Mouse (Mus musculus) kidney, adult 18-20 months (tissue): Measurements from ENCODE around the gene Scamp1.

Experiments
- DNase-seq: peaks from one replicate; pipeline ENCODE4 v3.0.0; 2021

Scamp1 gene

DNA sequence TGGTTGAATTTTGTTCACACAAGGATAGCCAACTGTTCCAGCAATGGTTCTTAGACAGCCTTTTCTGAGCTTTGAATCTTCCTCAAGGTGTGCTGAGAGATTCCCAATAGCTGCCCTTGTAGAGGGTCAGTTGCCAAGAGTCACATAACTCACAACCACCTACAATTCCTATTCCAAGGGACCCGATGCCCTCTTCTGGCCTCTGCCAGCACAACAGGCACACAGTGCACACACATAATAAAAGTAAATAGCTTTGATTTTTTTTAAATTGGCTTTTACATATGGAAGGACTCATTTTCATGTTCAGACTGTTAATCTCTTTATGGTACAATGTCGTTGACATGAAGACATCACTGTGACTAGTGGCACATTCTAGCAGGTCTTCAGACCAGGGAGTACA, 72.9 kb downstream of the Scamp1 start:
- DNase-seq: no peak

DNA sequence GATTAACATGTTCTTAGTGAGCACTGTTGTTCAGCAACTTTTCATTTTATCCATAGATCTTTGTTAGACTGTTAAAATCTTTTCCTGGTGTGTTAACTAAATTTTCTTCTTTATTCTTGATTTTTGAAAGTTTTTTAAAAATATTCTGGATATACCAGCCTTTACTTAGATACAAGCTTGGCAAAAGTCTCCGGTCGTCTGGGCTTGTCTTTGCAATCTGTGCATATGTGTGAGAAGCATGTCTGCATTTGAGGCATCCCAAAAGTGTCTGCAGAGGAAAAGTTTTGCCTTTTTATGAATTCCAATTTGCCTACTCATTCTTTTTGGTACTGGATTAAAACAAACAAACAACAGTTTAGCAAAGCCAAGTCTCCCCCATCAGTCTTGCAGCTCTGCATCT, 73.5 kb downstream of the Scamp1 start:
- DNase-seq: no peak

DNA sequence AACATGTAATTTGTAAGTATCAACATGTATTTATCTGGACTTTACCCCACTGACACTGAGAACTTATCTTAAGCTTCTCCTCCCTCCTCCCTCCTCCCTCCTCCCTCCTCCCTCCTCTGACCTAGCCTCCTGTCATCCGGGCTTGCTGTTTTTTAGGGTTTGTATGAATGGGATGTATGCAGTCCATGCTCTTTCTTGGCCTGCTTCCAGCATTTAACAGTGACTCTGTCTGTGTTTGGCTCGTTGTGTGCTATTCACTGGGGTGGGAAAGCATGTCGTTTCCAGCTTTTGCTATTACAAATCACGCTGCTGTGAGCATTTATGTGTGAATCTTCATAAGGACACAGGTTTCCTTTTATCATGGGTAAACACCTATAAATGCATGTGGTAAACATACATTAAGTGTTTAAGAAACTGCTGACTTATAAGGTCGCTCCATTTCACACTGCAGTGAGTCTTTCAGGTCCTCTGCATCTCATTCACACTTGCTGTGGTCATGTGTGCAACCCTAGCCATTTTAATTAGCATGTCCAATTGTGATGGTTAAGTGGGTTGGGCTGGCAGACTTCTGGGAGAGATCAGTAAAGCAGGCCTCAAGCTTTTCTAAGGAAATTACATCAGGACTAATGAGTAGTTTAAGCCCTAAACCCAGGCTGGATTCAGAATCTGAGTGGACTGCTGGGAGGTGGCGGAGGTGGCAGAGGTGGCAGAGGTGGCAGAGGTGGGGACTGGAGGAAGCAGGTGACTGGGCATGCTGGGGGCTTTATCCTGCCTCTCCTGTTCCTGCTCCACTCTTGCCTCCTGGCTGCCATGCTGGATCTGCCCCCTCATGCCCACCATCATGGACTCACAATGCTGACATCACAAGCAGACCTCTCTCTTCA, 74.2 kb downstream of the Scamp1 start:
- DNase-seq: no peak

DNA sequence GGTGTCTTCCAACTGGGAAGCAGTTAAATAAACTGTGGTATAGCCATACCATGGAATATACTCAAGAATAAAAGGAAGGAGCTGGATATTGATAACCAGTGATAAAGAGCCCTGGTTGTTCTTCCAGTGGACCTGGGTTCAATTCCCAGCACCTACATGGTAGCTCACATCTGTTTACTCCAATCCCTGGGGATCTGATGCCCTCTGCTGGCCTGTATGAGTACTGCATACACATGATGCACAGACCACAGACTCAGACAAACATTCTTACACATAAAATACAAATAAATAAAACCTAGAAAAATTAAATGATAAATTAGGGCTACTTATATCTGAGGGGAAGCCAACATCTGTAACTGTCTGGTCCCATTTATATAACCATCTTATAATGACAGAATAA, 76.8 kb downstream of the Scamp1 start:
- no peak for DNase-seq

DNA sequence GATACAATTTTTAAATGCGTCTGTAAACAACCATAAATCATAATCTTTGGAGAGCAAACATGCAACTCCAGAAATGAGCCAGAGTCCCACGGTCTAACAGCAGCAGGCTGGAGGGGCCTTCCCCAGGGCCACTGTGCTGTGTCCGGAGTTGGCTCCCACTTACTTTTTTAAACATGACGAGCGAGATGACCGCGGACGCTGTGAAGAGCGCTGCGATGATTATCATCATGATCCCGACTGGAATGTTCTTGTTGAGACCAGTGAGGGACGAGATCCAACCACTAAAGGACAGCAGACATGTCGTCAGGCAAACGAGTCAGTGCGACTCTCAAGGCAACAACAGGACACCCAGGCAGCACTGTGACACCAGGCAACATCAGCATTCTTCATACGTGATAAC, 77.7 kb downstream of the Scamp1 start:
- DNase-seq: no peak

DNA sequence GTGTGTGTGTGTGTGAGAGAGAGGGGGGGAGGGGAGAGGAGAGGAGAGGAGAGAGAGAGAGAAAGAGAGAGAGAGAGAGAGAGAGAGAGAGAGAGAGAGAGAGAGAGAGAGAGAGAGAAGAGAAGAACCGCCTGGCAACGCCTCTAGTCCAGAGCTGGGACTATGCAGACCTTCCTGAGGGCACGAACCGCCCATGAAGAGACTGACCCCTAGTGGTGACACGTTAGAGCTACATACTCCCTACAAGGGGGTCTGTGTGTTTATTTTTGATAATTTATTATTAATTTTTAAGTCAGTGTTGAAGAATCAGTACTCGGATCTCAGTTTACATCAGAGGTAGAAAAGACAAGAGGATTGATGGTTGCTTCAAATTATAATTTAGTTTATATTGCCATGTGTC, 80.4 kb downstream of the Scamp1 start:
- DNase-seq: peak; percentile 23

DNA sequence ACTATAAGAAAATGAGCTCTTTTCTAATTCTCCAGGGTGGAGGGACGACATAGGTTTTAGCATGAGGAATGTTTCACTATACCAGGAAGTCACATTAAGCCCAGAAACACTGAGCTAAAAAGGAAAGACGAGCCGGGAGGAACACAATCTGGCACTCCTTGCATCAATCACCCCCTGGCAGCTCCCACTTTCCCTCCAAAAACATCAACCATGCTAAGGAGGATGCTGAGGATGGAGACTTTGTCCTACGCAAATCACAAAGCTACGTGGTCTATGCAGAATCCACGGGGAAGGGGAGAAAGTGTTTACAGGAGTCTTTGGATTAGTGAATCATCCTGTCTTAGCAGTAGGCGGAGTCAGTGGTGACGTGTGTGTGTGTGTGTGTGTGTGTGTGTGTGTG, 85.8 kb downstream of the Scamp1 start:
- DNase-seq: no peak

DNA sequence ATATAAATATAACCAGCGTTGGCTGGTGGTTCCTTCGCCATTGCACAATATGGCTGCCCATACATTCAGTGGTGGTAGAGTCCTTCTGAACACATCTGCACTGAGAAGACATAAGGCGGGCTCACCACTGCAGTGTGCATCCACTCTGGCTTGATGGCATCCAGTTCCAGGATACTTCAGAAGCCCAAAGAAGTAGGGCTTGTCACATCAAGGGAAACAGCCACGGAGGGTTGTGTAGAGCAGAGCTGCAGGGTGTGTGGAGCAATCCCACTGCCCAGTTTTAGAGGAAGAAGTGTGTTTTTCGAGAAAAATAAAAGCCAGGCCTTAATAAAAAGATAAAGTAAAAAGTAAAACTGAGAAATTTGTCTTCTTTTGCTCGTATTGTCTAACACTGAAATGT, 87.0 kb downstream of the Scamp1 start:
- DNase-seq: no peak

DNA sequence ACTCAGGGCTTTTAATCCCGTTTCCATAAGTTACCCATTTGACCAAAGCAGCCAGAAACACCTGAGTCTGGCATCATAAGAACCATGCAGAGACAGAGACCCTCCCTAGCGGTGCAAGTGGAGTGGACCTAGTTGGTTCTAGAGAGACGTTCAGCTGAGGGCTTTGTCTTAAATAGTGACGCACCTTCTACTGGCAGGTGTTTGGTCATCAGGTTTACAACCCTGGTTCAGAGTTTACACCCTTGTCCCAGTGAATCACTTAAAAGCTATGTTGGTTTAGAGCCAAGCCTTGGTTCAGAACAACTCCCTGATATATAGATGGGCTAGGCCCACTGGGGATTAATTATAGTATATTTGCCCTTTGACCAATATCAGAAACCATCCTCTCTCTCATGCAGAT, 92.4 kb downstream of the Scamp1 start:
- DNase-seq: no peak

DNA sequence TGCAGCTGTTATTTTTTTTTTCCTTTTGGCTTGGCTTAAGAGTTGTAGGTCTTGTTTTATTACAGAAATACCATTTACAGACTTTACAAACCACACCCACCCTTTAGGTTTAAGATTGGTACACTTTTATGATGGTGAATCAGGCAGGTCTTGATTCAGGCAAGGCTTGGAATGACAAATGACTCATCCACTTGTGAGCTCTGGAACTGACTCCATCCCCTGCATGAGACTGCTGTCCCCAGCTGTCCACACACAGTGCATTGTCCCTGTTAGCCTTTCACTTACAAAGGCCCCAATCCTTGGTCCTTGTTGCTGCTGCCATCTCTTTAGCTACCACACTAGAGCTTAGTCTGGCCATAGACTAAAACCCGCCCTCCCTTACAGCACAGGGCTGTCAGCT, 95.3 kb downstream of the Scamp1 start:
- DNase-seq: no peak

DNA sequence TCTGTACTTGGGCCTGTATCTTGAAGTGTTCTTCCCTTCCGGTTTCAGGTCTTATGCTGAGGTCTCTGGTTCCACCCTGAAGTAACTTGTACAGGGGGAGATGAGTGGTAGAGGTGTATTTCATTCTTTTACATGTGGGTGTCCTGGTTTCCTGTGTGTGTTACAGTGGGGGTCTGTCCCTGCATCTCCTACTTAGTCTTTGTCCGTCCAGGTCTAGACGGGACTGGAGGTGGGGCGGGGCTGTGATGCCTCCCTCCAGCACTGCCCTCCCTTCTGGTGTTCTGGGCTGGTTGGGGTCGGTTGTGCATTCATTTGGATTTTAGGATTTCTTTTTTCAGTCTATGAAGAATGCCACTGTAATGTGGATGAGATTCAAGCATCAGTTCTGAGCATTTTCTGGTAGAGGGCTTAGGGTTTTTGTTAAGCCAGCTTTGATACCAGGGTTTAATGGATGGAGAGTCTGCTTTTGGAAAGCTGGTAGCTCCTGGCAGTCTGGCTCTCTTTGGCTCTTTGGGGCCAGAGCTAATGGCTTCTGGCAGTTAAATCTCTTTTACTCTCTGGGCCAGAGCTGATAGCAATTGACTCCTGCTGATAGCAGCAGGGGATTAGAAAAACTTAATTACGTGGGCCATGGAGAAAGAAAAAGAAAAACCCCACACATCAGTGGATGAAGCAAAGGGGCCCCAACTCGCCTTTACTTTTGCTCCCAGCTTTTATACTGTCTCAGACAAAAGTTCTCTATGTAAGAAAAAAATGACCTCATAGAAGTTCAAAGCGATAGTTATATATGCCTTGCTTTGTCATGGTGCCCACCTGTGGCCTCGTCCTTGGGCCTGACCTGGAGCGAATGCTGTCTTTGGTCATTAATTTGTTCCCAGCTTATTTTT, 97.2 kb downstream of the Scamp1 start:
- no peak for DNase-seq

DNA sequence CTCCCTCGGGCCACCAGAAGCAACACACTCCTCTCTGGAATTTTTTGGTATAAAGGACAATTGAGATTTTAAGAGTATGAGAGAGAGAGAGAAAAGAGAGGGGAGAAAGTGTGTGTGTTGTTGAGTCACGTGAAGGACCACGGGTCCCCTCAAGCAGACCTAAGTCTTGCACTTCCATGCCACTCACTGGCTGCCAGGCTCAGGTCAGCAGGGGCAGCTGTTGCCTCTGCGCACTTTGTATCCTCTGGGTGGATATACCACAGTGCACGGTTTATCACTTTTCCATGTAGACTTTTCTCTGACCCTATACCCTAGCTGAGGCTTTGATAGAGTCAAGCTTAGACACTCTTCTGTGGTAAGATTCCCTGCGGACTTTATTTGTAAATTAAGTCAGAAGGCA, 100.0 kb downstream of the Scamp1 start:
- no peak for DNase-seq

DNA sequence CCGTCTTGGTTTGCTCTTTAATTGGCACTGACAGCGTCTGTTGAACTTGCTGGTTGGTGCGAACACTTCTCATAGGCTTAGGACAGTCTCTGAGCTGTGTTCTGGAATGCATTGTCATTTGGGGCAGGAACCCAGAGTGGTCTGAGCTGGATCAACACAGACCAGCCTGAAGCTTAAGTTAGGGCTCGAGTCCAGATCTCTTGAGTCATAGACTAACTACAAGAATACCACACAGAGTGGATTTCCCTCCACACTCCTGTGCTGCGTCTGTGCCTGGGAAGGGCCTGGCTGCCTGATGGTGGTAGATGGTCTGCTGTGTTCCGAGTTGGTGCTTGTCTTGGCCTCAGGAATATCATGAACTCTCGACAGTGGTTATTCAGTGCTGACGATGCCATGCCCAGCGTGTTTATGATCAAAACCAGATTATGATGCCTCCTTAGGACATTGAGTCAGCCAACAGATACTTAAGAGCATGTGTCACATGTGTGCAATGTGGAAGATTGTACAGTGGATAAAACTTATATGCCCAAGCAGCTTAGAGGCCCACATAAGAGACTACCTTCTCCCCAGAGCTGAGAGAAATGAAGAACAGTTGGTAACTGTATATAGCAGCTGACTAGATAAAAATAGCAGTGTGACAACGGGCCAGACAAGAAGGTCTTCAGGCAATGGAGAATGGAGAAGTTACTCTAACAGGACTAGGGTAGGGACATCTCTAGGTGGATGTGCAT, 100.8 kb downstream of the Scamp1 start:
- DNase-seq: no peak

DNA sequence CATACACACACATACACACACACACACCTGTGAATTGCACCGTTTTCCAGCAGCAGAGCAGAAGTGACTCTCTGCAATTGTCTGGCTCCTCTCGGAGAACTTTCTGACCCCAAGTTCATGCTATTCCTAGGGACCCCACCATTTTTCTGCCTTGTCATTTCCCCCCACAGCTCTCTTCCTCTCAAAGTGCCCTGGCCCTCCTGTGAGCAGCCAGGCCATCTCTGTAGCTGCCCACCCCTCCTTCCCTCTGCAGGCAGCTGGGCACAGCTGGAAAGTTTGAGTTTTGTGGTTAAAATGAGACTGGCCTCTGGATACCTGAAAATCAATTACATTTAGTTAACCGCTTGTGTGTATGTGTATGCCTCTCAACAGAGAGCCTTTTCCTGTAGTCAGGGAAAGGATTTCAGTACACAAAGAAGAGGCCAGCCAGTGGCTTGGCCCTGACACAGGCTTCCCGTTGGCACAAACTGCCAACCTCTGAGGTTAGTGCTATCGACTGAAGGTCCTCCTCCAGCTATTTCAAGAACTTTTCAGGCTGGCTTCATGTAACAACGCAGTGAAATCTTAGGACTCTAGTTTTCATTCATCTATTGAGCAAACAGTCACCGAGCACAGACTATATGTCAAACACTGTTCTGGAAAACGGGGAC, 102.2 kb downstream of the Scamp1 start:
- no peak for DNase-seq

DNA sequence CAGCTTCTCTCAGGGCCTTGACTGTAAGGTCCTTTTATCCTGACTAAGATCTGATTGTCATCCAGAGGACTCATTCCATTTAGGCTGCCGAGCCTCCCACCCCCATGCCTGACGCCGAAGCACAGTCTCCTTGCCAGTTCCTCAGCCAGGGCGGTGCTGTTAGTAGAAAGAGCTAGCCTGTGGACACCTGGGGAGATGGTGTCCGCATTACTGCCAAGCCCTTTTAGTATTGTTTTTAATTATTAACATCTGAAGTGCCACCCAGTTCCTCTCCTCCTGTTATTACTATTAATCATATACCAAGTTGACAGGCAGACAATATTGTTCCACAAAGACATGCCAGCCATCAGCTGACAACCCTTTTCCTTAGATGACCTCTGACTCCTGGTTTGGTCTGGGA, 103.6 kb downstream of the Scamp1 start:
- peak; percentile 18 for DNase-seq

DNA sequence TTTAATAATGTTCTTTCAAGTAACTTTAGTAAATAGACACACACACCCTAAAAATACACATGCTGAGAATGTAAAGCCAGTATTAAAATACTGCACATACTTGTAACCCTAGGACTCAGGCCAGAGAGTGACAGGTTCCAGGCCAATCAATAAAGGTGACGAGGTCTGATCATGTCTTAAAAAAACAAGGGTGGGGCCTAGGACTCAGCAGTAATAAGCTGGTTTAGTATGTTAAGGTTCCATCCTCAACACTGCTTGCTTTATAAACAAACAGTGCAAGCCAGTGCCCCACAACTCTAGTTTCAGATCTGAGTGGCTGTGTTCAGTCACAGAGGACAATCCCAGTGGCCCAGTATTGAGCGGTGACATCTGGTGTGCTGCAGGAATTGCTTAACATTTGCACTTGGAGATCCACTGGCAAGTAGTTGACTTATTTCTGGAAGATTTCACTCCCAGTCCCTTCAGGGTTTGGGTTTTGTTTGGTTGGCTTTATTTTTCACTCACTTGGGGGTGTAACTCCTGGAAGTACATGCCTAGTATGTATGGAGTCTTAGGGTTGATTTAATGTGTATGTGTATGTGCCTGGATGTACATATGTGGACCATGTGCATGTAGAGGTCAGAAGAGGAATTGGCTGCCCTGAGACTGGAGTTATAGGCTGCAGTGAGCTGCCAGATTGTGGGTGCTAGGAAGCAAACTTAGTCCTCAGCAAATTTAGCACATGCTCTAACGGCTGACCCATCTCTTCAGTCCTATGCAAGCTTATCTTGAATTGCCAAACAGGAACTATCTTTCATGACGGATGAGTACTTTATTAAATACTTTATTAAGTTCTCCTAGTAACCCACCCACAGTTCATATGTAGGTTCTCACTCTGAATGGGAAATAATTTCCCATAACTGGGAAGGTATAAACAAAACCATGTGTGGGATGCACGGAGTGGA, 104.9 kb downstream of the Scamp1 start:
- no peak for DNase-seq

DNA sequence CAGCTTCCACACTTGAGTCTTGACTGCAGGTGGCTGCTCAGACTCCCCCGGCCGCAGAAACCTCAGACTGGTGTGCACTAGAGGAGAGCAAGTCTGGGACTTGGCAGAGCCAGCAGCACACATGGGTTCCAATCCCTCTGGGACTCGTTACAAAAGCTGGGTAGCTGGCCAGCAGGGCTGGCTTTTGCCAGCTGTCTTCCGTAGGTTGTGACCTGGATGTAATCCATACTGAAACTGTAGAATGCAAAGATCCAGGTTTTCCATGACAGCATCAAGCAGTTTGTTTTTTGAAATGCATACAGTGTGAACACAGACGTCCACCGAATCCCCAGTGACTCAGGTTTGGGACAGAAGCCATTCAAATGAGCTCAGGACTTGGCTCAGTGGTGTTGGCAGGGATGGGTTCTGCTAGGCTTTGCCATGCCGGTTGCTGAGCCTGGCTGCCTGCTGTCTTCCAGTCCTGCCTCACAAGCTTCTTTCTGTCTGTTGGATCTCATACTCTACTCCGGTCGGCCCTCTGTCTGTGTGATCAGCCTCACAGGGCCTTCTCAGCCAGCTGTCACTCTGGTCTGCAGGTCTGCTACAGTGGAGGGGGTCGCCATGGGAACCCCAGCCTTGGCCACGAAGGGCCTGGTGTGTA, 107.1 kb downstream of the Scamp1 start:
- no peak for DNase-seq

DNA sequence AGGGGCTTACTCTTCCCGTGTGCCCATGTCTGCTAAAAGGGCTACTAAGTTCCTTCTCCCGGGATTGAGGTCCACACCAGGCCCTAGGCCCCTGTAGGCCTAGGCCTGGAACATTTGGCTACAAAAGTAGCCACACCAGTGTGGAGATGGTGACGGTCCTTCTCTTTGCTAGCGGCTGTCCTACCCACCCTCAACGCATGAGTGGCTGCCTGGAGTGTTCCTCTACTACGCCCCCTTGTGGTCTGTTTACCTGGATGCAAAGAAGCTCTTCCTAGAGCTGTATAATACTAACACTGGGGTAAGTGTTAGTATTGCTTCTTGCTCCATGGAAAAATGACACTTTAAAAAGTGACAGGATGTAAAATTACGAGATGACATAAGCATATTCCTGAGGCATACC, 108.5 kb downstream of the Scamp1 start:
- no peak for DNase-seq

DNA sequence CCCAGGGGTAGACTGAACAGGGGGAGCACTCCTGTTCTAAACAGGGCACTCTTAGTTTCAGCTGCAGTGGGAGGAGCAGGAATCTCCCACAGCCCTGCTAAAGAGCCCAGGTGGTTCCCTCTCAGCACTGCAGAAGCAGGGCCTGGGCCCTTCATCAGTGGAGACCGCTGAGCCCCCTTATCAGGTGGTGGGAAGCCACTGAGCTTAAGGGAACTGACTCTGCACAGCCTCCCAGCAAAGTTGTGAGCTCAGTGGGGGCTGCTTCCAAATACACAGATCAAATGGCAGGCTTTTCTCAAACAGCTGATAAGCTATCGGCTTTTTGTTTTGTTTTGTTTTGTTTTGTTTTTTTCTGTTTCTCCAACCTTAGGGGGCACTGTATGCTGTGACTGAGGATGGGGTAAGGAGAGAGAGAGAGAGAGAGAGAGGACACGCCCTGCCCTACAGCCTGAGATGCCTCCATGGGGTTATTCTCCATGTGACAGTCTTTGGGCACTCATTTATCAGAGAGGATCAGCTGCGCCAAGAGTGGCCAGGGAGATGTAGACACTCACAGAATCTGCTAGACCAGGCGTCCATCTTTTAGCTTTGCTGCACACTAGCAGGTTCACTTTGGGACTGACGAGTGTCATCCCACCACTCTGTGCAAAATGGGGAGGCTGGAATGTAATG, 110.1 kb downstream of the Scamp1 start:
- DNase-seq: no peak

DNA sequence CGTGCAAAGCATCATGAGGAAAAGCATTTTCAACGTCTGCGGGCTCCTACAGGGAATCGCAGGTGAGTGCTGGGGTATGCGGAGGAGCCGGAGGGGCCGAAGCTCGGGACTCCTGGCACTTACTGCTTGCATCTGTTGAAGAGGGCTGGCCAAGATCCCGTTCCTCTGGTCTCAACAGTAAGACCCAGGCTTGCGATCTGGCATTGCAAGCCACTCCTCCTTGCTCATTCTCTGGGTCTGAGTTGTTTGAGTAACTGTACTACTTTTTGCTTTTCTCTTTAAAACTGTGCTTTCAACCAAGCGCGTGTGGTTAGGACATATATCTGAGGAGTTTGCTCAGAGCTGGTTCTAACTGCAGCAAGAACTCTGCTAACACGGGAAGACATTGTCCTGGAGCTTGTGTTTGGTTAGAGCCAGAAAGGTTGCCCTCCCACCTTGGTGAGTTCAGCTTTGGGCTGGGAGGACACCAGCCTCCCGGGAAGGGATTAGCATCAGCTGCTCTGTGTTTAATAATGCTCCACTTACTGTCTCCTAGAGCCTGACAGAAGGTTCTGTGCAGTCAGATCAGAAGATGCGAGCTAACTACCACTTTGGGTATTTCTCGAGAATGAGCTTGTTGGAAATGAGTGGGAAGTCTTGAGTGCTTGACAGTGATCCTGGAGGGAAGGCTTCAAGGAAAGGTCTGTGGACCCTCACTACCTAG, 110.9 kb downstream of the Scamp1 start:
- no peak for DNase-seq
